Mouse (Mus musculus) left cerebral cortex, adult 2 months (tissue): ENCODE data around the gene Ptrh2. TPM values are rescaled to one million over a fixed set of nuclear protein-coding genes. Genes with fewer than 3 reads are reported as not detected.

Source experiments
- DNase-seq, 2 experiments: peaks; one replicate each; pipeline ENCODE4 v3.0.0; 2021 to 2022; ENCODE audit warnings: low spot score in 2 of 2, mixed read lengths in 1 of 2; ENCODE audit errors: extremely low spot score in 1 of 2
- H3K27ac ChIP-seq: fragments of 200-600 bp; 2 replicates; pipeline ENCODE4 v1.8.1; 2022
- H3K4me3 ChIP-seq: fragments of 200-600 bp; 2 replicates; pipeline ENCODE4 v1.8.1; 2022
- CTCF ChIP-seq: fragments of 200-600 bp; IDR thresholded peaks from 2 replicates; pipeline ENCODE4 v1.8.1; 2022; ENCODE audit warnings: antibody characterized with exemption, mild to moderate bottlenecking, moderate library complexity
- intact Hi-C: fragments of 180-260 bp; cut with DNase I; formaldehyde crosslinking; loops from one replicate; pipeline ENCODE4 v1.15.1; 2025
- total RNA-seq, 2 experiments: library from RNA; stranded (reverse); gene quantifications; 2 replicates each; pipeline ENCODE4 v1.2.3; 2021

Ptrh2 gene
- total RNA-seq, 2 experiments from 2014 or later = 7.2 to 7.9 TPM

DNA sequence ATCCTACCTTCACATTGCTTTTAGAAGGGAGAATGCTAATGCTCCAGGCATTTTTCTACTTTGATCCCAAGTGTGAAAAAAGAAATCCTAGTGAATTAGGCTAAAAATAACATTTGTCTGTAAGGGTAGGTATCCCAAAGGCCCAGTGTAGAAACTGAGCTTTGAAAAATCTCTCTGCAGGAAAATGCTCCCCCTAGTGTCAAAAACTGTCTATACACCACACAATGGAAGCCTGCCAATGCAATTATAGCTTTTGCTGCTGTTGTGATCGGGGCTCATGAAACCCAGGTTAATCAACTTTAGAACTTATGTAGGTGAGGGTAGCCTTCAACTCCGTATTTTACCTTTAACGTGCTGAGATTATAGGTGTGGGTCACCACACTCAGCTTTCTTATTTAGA, 30.3 kb upstream of the Ptrh2 start:
- DNase-seq = peak; percentile 23 to 35

DNA sequence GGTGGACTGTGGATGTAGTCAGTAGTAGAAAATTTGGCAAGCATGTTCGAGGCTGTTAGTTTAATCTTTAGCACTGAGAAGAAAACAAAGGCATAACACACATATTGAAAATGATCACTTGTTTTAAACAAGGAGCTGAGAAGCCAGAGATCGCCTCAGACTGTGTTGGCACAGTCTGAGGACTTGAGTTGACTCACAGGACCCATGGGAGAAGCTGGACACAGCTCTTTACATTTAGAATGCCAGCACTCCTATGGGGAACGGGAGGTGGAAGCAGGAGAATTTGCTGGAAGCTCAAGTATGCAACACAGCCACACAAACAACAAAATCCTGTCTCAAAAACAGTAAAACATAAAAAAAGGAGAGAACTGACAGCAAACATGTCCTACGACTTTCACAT, 29.7 kb upstream of the Ptrh2 start:
- Histone ChIP-seq H3K4me3 (no peak overlapping the region), H3K27ac (no peak overlapping the region)
- TF ChIP-seq CTCF = no peak
- intact Hi-C loops = no loop called here
- DNase-seq = no peak

More for the DNA sequence above, 30.3 kb upstream of the Ptrh2 start:
- Histone ChIP-seq H3K27ac (no peak overlapping the region), H3K4me3 (no peak overlapping the region)
- intact Hi-C loops = no loop called here
- peak; percentile 89 for TF ChIP-seq CTCF

DNA sequence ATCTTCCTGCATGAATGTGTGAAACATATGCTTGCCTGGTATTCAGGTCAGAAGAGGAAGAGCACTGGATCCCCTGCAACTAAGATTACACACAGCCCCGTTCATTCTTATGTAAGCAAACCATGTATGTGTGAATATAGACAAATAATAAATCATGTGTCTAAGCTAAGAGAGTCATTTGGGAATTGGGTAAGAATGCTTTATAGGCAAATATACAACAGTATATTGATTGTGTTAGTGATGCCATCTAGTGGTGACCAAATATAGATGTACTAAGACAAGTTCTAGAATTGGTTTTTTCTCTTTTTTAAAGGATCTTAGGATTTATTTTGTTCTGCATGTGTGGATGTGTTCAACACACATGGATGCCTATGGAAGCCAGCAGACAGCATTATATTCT, 28.1 kb upstream of the Ptrh2 start:
- peak; percentile 73 for TF ChIP-seq CTCF
- DNase-seq = no peak
- no peak overlapping the region for H3K27ac ChIP-seq
- H3K4me3 ChIP-seq = no peak overlapping the region
- intact Hi-C loops = loop anchor here (1.0 kb wide), 1 partner anchor 87 kb away; no protein-coding TSS in a partner anchor

DNA sequence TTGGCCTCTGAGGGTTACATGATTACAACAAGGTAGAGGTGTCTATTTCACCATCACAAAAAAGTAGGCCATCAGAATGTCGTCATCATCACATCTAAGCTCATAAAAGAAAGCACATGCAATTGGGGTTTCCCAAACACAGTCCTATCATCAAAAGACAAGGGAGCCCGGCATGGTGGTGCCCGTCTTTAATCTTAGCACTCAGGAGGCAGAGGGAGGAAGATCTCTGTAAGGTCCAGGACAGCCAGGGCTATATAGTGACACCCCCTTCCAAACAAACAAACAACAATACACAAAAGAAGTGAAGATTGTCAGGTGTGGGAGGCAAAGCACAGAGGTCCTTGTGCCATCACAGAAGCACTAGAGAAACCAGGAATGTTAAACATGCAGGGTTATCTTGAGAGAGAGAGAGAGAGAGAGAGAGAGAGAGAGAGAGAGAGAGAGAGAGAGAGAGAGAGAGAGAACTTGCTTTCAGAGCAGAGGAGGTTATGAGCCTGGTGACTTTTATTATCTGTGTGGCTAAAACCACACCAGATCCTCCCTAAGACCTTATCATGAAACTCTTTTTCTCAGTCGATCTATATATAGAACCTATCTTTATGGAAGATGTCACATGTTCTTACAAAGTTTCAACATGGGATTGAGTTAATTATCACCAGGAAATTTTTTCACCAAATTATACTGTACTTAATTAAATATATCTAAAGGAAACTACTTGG, 26.8 kb upstream of the Ptrh2 start:
- no peak overlapping the region for H3K27ac ChIP-seq
- no peak for TF ChIP-seq CTCF
- no peak for DNase-seq
- intact Hi-C loops = loop anchor here (1.0 kb wide), 1 partner anchor 89 kb away; no protein-coding TSS in a partner anchor
- H3K4me3 ChIP-seq = no peak overlapping the region

DNA sequence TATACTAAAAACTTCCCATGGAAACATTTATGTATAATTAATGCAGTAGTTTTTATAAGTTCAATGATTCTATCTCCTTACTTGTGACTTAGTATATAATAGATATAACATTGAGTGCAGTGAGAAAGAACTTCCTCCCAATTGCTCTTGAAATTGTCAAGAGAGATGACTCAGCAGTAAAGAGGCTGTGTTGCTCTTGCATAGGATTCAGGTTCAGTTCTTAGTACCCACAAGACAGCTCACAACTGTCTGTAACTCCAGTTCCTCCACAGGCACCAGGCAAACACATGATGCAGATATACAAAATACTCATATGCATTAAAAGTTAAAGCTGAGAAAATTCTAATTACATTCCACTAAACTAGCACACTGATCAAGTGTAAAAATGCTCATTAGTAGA, 25.9 kb upstream of the Ptrh2 start:
- H3K27ac ChIP-seq = no peak overlapping the region
- intact Hi-C loops = no loop called here
- TF ChIP-seq CTCF = no peak
- no peak overlapping the region for H3K4me3 ChIP-seq
- DNase-seq = no peak

DNA sequence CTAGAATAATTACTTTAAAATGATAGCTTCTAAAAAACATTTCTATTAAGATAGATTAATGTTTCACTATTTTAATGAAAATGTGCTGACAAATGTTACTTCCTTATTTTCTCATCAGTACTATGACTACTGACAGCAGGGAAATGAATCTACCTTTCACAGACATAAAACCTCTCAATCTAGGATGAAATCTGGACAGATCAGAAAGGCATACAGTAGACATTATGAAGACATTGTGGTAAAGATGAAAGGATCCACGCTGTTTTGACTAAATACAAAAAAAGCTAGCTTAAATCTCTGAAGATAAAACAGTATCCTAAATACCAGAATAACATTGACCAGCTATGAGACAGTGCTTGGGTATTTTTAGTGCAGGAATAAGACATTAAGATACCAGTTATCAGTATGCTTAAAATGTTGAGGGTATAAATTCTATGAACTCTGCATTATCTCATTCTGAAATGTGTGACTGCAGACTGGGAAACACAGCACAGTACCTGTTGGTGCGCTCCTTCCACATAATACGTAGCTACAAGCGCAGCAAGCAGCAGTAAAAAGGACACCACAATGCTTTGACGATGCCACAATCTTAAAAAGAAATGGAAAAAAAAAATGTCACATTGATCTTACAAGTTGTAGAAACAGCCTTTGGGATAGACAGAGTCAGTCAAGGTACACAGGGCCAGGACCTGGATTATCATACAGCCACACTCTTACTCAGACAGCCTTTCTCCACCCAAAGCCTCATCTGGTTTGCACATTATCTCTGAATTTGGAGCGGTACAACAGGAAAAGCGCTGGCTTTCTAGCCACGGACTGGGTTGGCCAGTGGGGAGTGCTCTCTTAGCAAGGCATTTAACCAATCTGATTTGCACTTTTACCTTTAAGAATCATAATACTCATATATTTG, 20.5 kb upstream of the Ptrh2 start:
- no peak for TF ChIP-seq CTCF
- intact Hi-C loops = no loop called here
- Histone ChIP-seq H3K27ac (peak overlapping the region; percentile 36; the same call in 1 of the 2 replicates), H3K4me3 (no peak overlapping the region)
- DNase-seq = no peak

DNA sequence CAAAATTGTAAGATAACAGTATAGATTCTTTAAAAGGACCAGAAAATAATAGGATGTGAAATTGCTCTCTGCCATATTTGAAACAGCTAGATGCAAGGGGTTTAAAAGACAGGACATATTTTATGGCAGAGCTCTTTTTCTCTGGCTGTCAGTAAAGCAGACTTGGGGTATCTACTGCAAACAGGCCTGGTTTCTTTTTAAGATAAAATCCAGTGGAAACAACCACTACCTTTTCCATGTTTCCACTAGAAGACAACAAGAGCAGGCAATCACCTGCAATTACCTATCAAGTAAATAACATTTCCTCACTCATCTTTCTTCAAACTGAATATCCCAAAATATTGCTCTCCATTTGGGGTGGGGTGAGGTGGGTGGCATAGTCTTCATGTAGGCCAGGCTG, 19.8 kb upstream of the Ptrh2 start:
- H3K4me3 ChIP-seq = no peak overlapping the region
- DNase-seq = no peak
- intact Hi-C loops = no loop called here
- H3K27ac ChIP-seq = peak overlapping the region; percentile 29; the same call in 1 of the 2 replicates
- no peak for TF ChIP-seq CTCF

DNA sequence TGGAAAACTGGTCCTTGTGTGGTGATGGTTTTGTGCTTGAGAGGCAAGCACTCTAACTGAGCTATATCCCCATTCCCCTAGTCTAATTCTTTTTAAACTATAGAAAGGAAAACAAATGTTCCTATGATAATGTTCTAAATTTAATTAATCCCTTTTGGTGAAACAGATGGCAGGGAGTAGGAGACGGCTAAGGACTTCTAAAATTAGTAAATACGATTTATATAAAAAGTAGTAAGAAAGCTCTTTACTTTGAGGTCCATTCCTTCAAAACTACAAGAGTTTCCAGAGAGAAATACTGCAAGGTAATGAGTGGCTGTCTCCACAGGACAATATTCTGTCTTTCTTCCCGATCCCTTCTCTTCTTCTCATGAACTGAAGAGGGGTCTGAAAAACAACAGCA, 19.4 kb upstream of the Ptrh2 start:
- Histone ChIP-seq H3K27ac (peak overlapping the region; percentile 29; the same call in 1 of the 2 replicates), H3K4me3 (no peak overlapping the region)
- intact Hi-C loops = no loop called here
- TF ChIP-seq CTCF = no peak
- no peak for DNase-seq

DNA sequence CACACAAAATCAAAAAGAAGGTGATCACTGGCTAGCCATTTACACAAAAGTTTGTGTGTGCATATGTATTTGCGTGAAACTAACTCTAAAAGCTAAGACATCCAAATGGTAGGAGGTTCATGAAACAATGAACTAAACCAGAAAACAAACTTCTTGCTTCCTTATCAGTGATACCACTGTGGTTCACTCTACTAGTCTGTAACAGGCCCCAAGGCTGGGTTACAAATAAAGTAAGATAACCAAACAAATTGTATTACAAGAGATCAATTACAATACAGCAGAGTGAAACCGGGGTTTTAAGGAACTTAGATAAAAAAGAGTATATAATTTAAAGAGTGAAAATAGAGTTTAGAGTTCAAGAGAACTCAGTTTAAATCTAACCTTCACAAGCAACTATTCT, 16.2 kb upstream of the Ptrh2 start:
- Histone ChIP-seq H3K4me3 (no peak overlapping the region), H3K27ac (no peak overlapping the region)
- intact Hi-C loops = no loop called here
- TF ChIP-seq CTCF = no peak
- no peak for DNase-seq

DNA sequence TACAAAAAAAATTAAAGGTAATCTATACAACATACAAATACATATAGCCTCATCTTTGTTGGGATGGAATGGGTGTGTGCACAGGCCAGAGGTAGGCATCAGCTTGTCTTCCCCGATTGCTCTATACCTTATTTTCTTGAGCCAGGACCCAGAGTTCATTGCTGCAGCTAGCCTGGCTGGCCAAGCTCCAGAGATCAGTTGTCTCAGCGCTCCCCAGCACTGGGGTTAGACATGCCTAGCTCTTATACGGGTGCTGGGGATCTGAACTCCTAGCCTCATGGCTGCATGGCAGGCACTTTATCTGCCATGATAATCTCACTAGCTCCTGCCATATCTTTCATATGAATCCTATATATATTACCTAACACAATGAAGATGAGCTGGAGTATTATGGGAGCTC, 15.6 kb upstream of the Ptrh2 start:
- Histone ChIP-seq H3K4me3 (no peak overlapping the region), H3K27ac (no peak overlapping the region)
- no peak for TF ChIP-seq CTCF
- intact Hi-C loops = no loop called here
- DNase-seq = no peak

DNA sequence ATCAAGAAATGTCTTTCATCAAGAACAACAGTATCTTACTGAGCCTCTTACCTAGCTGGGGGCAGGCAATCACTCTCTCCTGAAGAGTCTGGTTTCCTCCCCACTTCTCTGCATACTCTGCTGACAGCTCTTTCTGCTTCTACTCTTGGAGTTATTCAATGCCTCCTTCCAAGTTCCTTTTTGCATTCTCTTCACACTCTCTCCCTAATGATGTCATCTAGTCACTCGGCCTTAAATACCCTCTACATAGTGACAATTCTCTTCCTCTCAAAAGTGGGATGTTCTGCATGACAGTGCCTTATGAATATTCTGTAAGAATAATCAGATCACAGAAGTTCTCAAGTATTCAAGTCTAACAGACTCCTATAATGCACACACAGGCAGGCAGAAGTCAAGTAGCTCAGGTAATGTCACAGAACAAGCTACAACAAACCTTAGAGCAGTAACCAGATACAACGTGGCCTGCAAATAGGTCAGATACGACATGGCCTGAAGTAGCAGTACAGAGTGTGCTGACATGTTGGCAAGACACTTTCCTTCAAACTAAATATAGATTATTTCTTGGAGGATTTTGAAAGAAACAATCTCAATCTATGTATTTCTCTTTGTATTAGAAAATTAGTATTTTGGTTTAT, 12.6 kb upstream of the Ptrh2 start:
- no peak for TF ChIP-seq CTCF
- intact Hi-C loops = no loop called here
- Histone ChIP-seq H3K27ac (peak overlapping the region; percentile 72), H3K4me3 (no peak overlapping the region)
- DNase-seq = no peak

DNA sequence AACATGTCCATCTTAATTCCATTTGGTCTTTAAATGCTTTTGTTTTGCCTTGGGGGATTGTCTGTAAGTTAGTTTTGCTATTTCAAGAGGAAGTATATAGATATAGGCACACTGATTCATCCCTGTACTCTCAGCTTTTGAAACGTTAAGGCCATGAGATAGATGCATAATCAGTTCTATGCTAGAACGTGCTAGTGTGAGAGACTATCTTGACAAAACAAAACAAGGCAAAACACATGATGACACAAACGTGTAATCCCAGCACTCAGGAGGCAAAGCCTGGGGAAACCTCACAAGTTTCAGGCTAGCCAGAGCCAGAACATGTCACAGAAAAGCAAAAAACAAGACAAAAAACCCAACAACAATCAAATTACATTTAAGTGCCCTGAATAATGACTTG, 11.0 kb upstream of the Ptrh2 start:
- intact Hi-C loops = no loop called here
- Histone ChIP-seq H3K4me3 (no peak overlapping the region), H3K27ac (peak overlapping the region; percentile 67)
- DNase-seq = no peak
- TF ChIP-seq CTCF = no peak
